Mouse (Mus musculus): Measurements from ENCODE around the gene Ckm.

Ckm gene

GRCm38 (mm10) chr7:19404476-19404875, at the start of gene Ckm:
TSS of gene Ckm (plus strand) at chr7:19404776.
- no peak for DNase-seq (ENCODE audit: low spot score)

DNA sequence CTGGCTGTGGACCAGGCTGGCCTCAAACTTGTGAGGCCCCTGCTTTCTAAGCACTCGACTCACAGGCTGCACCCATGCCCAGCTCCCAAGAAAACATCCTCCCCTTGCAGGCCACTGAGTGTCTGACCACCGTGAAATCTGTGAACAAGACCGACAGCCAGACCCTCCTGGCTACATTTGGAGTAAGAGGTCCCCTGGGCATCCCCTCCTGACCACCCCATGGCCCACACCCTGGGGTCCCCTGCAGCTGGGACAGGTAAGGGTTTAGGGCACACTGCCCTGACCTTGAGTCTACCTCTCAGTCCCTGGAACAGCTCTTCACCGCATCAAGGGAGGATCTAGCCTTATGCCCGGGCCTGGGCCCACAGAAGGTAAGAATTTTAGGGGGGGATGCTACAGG, 49.6 kb upstream of the Ckm start:
- DNase-seq (ENCODE audit: low spot score), result no peak

DNA sequence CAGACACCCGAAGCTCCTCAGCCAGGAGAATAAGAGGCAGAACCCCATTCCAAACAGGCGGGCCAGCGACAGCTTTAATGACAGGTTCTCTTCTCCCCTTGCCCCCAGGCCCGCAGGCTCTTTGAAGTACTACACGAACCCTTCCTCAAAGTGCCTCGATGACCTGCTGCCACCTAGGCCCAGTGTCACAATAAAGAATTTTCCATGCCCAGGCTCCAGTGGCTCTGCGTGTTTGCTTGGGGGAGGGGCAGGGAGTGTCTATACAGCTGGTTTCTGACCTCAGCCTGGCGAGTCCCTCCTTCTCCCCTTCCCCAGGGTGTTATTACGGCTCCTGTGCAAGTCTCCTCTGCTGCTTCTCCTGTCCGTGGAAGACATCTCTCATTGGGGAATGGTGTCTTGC, 48.3 kb upstream of the Ckm start:
- DNase-seq (ENCODE audit: low spot score), result no peak

- no peak for DNase-seq (ENCODE audit: low spot score)
Measured at GRCm38 (mm10) chr7:19357381-19358375, 46.9 kb upstream of the Ckm start.

- DNase-seq (ENCODE audit: low spot score), result no peak
Measured at GRCm38 (mm10) chr7:19358634-19359033, 45.9 kb upstream of the Ckm start.

GRCm38 (mm10) chr7:19359299-19359891, 45.2 kb upstream of the Ckm start, which contains the start of the genes Cd3eap and Ppp1r13l:
TSS of gene Cd3eap (minus strand) at chr7:19359483.
TSS of gene Ppp1r13l (plus strand) at chr7:19359749.
- DNase-seq (ENCODE audit: low spot score), result peak; percentile 79

- DNase-seq (ENCODE audit: low spot score), result no peak
Measured at GRCm38 (mm10) chr7:19359892-19360641, 44.5 kb upstream of the Ckm start.

GRCm38 (mm10) chr7:19360944-19361343, 43.6 kb upstream of the Ckm start:
- peak; percentile 76 for DNase-seq (ENCODE audit: low spot score)

- no peak for DNase-seq (ENCODE audit: low spot score)
Measured at GRCm38 (mm10) chr7:19361720-19362119, 42.9 kb upstream of the Ckm start.

DNA sequence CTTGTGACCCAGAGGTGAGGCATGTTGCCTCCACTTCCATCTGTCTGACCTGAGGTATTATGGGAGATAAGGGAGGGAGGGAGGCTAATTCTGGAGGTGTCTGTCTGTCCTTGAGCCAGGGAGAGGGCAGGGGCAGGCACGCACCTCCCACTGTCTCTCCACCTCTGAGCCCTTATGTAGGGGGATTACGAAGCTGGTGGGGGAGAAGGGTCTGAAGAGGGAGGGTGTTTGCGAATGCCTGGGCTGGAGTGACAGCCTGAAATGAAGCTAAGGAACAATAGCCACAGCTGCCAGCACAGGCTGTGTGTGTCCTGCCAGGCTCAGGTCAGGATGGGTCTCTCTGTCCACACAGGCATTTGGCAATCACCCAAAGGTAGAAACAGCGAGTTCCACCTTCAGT, 42.3 kb upstream of the Ckm start:
- no peak for DNase-seq (ENCODE audit: low spot score)

DNA sequence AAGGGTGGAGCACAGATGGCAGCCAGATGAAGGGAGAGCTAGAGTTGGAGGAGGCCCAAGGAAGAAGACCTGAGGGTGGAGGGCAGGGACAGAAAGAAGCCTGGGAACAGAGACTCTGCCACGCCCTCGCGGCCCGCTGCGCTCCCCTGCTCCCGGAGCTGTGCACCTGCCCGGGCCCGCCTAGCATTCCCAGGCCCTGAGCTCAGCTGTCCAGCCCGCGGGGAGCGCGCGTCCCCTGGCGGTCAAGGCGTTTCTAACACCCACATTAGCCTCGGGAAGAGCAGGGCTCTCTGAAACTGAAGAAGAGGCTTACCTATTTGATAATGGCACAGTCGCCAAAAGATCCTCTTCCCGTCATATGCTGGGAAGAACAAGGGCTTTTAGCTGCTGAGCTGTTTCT, 40.7 kb upstream of the Ckm start:
- no peak for DNase-seq (ENCODE audit: low spot score)

DNA sequence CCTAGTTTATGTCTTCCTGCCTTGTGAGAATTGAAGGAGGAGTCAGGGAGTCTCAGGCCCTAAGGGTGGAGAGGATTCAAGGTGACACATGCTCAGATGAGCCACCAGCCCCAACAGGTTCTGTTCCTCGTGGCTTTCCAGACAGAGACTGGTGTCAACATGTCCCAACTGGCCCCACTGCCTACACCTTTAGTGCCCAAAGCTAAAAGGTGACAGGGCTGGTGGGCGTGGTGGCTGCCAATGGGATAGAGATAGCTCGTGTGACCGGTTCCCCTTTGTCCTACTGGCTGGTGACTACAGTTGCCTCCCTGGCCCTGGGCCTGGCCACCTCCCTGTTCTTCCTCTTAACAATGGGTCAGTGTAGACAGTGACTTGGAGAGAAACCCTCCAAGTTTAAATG, 39.2 kb upstream of the Ckm start:
- no peak for DNase-seq (ENCODE audit: low spot score)

DNA sequence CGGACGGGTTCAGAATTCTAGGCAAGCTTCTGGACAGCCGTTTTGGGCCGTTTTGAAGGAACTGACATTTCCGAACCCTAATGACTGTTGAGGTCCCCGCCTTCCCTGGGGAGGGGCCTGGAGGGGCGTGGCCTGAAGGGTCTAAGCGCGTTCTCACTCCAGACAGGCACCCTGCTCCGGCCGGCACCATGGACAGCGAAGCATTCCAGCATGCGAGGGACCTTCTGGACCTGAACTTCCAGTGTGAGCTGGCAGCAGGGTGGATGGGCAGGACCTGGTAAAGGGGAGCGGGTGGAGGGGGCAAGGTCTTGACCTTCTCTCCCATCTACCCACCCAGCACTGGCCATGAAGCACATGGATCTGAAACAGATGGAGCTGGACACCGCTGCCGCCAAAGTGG, 36.2 kb upstream of the Ckm start:
- DNase-seq (ENCODE audit: low spot score), result no peak

GRCm38 (mm10) chr7:19369823-19370425, 34.7 kb upstream of the Ckm start:
- no peak for DNase-seq (ENCODE audit: low spot score)

DNA sequence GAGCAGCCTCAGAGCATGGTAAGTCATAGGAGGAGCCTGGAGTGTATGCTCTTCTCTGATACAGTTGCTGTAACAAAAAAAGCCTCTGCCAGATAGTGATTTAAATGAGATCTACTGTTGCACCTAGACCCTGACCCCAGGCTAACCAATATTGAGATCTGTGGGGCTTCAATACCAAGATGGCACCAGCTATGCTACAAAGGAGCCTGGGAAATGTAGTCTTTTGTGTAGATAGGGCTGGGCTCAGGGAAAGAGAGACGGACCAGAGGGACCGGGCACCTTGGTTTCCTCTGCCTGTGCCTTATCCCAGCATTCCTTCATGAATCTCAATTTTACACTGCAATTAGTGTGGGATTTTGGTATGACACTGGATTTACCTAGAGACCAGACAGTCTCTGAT, 31.2 kb upstream of the Ckm start:
- DNase-seq (ENCODE audit: low spot score), result no peak

- no peak for DNase-seq (ENCODE audit: low spot score)
Measured at GRCm38 (mm10) chr7:19375368-19375767, 29.2 kb upstream of the Ckm start.

DNA sequence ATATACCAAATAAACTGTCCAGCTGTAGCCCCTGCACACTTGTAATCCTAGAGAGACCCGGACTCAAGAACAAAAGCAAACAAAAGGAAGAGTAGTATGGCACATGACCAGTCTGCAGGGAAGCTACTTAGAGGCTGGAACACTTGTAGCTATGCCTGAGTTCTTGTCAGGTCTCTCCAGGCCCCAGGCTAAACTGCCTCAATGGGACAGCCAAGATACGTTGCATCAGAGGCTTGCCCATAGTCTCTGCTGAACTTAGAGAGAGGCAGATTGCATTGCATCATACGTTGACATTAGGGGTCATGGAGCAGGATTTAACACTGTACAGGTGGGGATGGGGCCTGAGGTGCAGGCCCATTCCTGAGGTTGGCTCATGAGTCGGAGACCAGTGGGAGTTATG, 28.6 kb upstream of the Ckm start:
- DNase-seq (ENCODE audit: low spot score), result no peak

GRCm38 (mm10) chr7:19378049-19378448, 26.5 kb upstream of the Ckm start:
- no peak for DNase-seq (ENCODE audit: low spot score)

- DNase-seq (ENCODE audit: low spot score), result peak; percentile 98
Measured at GRCm38 (mm10) chr7:19381377-19382165, 23.0 kb upstream of the Ckm start, which contains the start of gene Ercc2. TSS of gene Ercc2 (plus strand) at chr7:19382010.

DNA sequence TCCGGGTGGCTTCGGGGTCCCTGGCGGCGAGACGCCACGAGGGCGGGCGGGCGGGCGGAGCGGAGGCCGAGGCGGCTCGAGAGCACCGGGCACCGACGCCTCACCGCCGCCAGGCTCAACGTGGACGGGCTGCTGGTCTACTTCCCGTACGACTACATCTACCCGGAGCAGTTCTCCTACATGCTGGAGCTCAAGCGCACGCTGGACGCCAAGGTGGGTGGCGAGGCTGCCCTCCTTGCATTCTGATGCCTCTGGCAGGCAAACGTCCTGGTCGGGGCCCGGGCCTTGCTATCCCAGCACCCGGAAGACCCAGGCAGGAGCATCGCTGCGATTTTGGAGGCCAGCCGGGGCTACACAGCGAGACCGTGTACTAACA, 22.4 kb upstream of the Ckm start:
- no peak for DNase-seq (ENCODE audit: low spot score)

- DNase-seq (ENCODE audit: low spot score), result no peak
Measured at GRCm38 (mm10) chr7:19383708-19384107, 20.9 kb upstream of the Ckm start.
